Mouse (Mus musculus) E14TG2a.4 (cell line): ENCODE measurements around the gene Scarb1.
"Not testable (repeated sequence)": the region's sequence is repeated elsewhere in the genome, so short reads cannot be mapped to it uniquely, and the experiment has no call there.

ENCODE experiments used
- H3K27me3 ChIP-seq: 2 replicates; pipeline ENCODE4 v1.6.1; 2014; ENCODE audit warnings: low read length, control low read depth; ENCODE audit not compliant: insufficient read depth
- H3K36me3 ChIP-seq: 2 replicates; pipeline ENCODE4 v1.6.1; 2014; ENCODE audit warnings: low read length, control low read depth; ENCODE audit not compliant: insufficient read depth
- H3K4me1 ChIP-seq: replicated peaks from 2 replicates; pipeline ENCODE4 v1.6.1; 2014; ENCODE audit warnings: low read depth, low read length, control low read depth
- H3K4me3 ChIP-seq: replicated peaks from 2 replicates; pipeline ENCODE4 v1.5.1; 2014; ENCODE audit warnings: mild to moderate bottlenecking, low read length
- H3K9me3 ChIP-seq: 2 replicates; pipeline ENCODE4 v1.6.1; 2014; ENCODE audit warnings: low read length, control low read depth
- CTCF ChIP-seq: conservative IDR thresholded peaks from 2 replicates; pipeline ENCODE4 v1.5.1; 2014; ENCODE audit warnings: low read length
- NANOG ChIP-seq: IDR thresholded peaks from 2 replicates; pipeline ENCODE4 v1.6.1; 2014; ENCODE audit warnings: borderline replicate concordance, low read length, mixed read lengths
- POU5F1 ChIP-seq: IDR thresholded peaks from 2 replicates; pipeline ENCODE4 v1.6.1; 2014; ENCODE audit warnings: low read length, borderline replicate concordance

The Scarb1 gene

GRCm38 (mm10) chr5:125340547-125341262, at the start of gene Scarb1:
Gene Scarb1, minus strand, starts transcription at chr5:125341094.
- peaks cover 23% of the 10 kb centered on the region; the same call in 1 of the 2 replicates for H3K27me3 ChIP-seq
- no peaks in the 10 kb centered on the region for H3K9me3 ChIP-seq
- H3K36me3 ChIP-seq = peaks cover 15% of the 10 kb centered on the region
- H3K4me1 ChIP-seq = peaks cover 54% of the 10 kb centered on the region
- TF ChIP-seq POU5F1 = no peak
- no peak for TF ChIP-seq CTCF
- TF ChIP-seq NANOG = no peak
- peak within 1 kb of the TSS; percentile 94 for H3K4me3 ChIP-seq

- Histone ChIP-seq H3K4me3 (peak within 1 kb of the TSS; percentile 98), H3K4me1 (peaks cover 47% of the 10 kb centered on the region), H3K27me3 (no peaks in the 10 kb centered on the region), H3K36me3 (peaks cover 24% of the 10 kb centered on the region), H3K9me3 (peaks cover 23% of the 10 kb centered on the region)
- TF ChIP-seq NANOG = no peak
- no peak; the same call in 1 of the 2 replicates for TF ChIP-seq POU5F1
- TF ChIP-seq CTCF = no peak
Measured at GRCm38 (mm10) chr5:125389579-125390441, 48.9 kb upstream of the Scarb1 start, which contains the start of gene Ubc. Gene Ubc, minus strand, starts transcription at chr5:125390202.

GRCm38 (mm10) chr5:125389131-125389578, 48.3 kb upstream of the Scarb1 start, which contains the start of gene Gm10382:
Gene Gm10382, plus strand, starts transcription at chr5:125389322.
- Histone ChIP-seq H3K9me3 (peaks cover 28% of the 10 kb centered on the region), H3K4me3 (peak within 1 kb of the TSS; percentile 98), H3K36me3 (peaks cover 30% of the 10 kb centered on the region), H3K27me3 (no peaks in the 10 kb centered on the region), H3K4me1 (peaks cover 43% of the 10 kb centered on the region)
- TF ChIP-seq CTCF (no peak), POU5F1 (no peak), NANOG (no peak)

- H3K4me3 ChIP-seq = peak overlapping the region; percentile 98
- TF ChIP-seq CTCF = no peak
- no peak for TF ChIP-seq POU5F1
- no peak for TF ChIP-seq NANOG
- H3K36me3 ChIP-seq = peaks cover 36% of the 10 kb centered on the region
- peaks cover 36% of the 10 kb centered on the region for H3K4me1 ChIP-seq
- H3K9me3 ChIP-seq = peaks cover 28% of the 10 kb centered on the region
- H3K27me3 ChIP-seq = no peaks in the 10 kb centered on the region
Measured at GRCm38 (mm10) chr5:125388358-125389092, 47.6 kb upstream of the Scarb1 start.

GRCm38 (mm10) chr5:125387295-125387694, 46.4 kb upstream of the Scarb1 start:
- H3K36me3 ChIP-seq = peaks cover 42% of the 10 kb centered on the region
- peaks cover 27% of the 10 kb centered on the region for H3K4me1 ChIP-seq
- H3K9me3 ChIP-seq = peaks cover 28% of the 10 kb centered on the region
- H3K27me3 ChIP-seq, H3K4me3 ChIP-seq: not testable (repeated sequence)

GRCm38 (mm10) chr5:125385215-125385940, 44.5 kb upstream of the Scarb1 start:
- H3K36me3 ChIP-seq = peaks cover 42% of the 10 kb centered on the region
- H3K9me3 ChIP-seq = peaks cover 28% of the 10 kb centered on the region
- no peaks in the 10 kb centered on the region for H3K27me3 ChIP-seq
- no peak overlapping the region for H3K4me3 ChIP-seq
- TF ChIP-seq POU5F1 = no peak
- no peak for TF ChIP-seq CTCF
- TF ChIP-seq NANOG = no peak
- peaks cover 10% of the 10 kb centered on the region for H3K4me1 ChIP-seq

GRCm38 (mm10) chr5:125384512-125385214, 43.8 kb upstream of the Scarb1 start:
- peaks cover 42% of the 10 kb centered on the region for H3K36me3 ChIP-seq
- H3K4me1 ChIP-seq = peaks cover 6% of the 10 kb centered on the region; the same call in 1 of the 2 replicates
- TF ChIP-seq CTCF (no peak), POU5F1 (no peak), NANOG (no peak)
- H3K27me3 ChIP-seq = no peaks in the 10 kb centered on the region
- no peak overlapping the region for H3K4me3 ChIP-seq
- H3K9me3 ChIP-seq = peaks cover 28% of the 10 kb centered on the region
